Mouse (Mus musculus) embryonic facial prominence, embryonic 10.5 days (tissue): ENCODE data around the gene Alox8. TPM values are rescaled to one million over a fixed set of nuclear protein-coding genes. Genes with fewer than 3 reads are reported as not detected.

Experiments used
- DNase-seq: peaks from one replicate; pipeline ENCODE4 v3.0.0-alpha.2; 2017; ENCODE audit warnings: low spot score
- H3K27ac ChIP-seq: fragments of 300-500 bp; sonication (generic); replicated peaks from 2 replicates; pipeline ENCODE4 v1.5.1; 2016; ENCODE audit warnings: mild to moderate bottlenecking
- H3K27me3 ChIP-seq: fragments of 300-500 bp; sonication (generic); replicated peaks from 2 replicates; pipeline ENCODE4 v1.6.1; 2016; ENCODE audit warnings: low read depth, mild to moderate bottlenecking; ENCODE audit not compliant: poor library complexity, severe bottlenecking
- H3K36me3 ChIP-seq: fragments of 300-500 bp; sonication (generic); replicated peaks from 2 replicates; pipeline ENCODE4 v1.6.1; 2016; ENCODE audit warnings: mild to moderate bottlenecking, moderate library complexity
- H3K4me1 ChIP-seq: fragments of 300-500 bp; sonication (generic); 2 replicates; pipeline ENCODE4 v1.6.1; 2016
- H3K4me3 ChIP-seq: fragments of 300-500 bp; sonication (generic); 2 replicates; pipeline ENCODE4 v1.5.1; 2016; ENCODE audit warnings: mild to moderate bottlenecking, moderate library complexity
- H3K9me3 ChIP-seq: fragments of 300-500 bp; sonication (generic); 2 replicates; pipeline ENCODE4 v1.6.1; 2016; ENCODE audit warnings: mild to moderate bottlenecking
- WGBS: fragments of 180-500 bp; shearing (Covaris S2); methylation state at CpG from one replicate; pipeline ENCODE4 v1.1.7; 2016; 5-methylcytosine and 5-hydroxymethylcytosine counted together
- polyA plus RNA-seq: library from polyadenylated mRNA; unstranded; fragments of >200 nt; fragmentation: Nextera tagmentation; extraction: Ambion mirVana; gene quantifications from 2 replicates; pipeline ENCODE4 v1.2.1, GENCODE M21; 2016

The Alox8 gene
- polyA plus RNA-seq, 1 experiment from 2014 or later: 0.09 TPM

GRCm38 (mm10) chr11:69134622-69134968 is 63.0 kb downstream of the Alox8 start:
- 32% methylated on average over 8 of the region's 8 CpGs for WGBS
- Histone ChIP-seq H3K4me1 (peaks cover 18% of the 10 kb centered on the region), H3K4me3 (peak overlapping the region; percentile 59), H3K9me3 (no peaks in the 10 kb centered on the region), H3K27me3 (peaks cover 23% of the 10 kb centered on the region), H3K36me3 (no peaks in the 10 kb centered on the region), H3K27ac (peak overlapping the region; percentile 22)
- no peak for DNase-seq

Other genes with a start within 250 kb of the Alox8 start
- gene Arhgef15, start 240.4 kb downstream of the Alox8 start, polyA plus RNA-seq: 8.9 and 9.2 TPM in 2 replicates
- gene Slc25a35, start 229.7 kb downstream of the Alox8 start, polyA plus RNA-seq: 2.4 and 2.7 TPM in 2 replicates
- gene Rangrf, start 222.7 kb downstream of the Alox8 start, polyA plus RNA-seq: 87.7 and 93.0 TPM in 2 replicates
- 70.1 and 71.9 TPM in 2 replicates for gene Pfas, start 189.4 kb downstream of the Alox8 start, polyA plus RNA-seq
- 100 and 103 TPM in 2 replicates for gene Ctc1, start 181.9 kb downstream of the Alox8 start, polyA plus RNA-seq
- gene Aurkb, start 152.2 kb downstream of the Alox8 start, polyA plus RNA-seq: 215 and 218 TPM in 2 replicates
- 5.3 and 5.9 TPM in 2 replicates for gene Borcs6, start 138.1 kb downstream of the Alox8 start, polyA plus RNA-seq
- gene Tmem107, start 127.0 kb downstream of the Alox8 start, polyA plus RNA-seq: 41.0 and 44.5 TPM in 2 replicates
- gene Vamp2, start 109.4 kb downstream of the Alox8 start, polyA plus RNA-seq: 60.9 and 70.0 TPM in 2 replicates
- 6.1 and 7.3 TPM in 2 replicates for gene Per1, start 102.6 kb downstream of the Alox8 start, polyA plus RNA-seq
- 0.16 and 0.36 TPM in 2 replicates for gene Hes7, start 77.4 kb downstream of the Alox8 start, polyA plus RNA-seq
- gene 9130213A22Rik, start 75.3 kb downstream of the Alox8 start, polyA plus RNA-seq: 0.12 TPM in 1 of 2 replicates, not detected in the other
- 0.04 and 0.19 TPM in 2 replicates for gene Aloxe3, start 71.9 kb downstream of the Alox8 start, polyA plus RNA-seq
- gene Alox12b, start 40.9 kb downstream of the Alox8 start, polyA plus RNA-seq: 0.27 TPM in 1 of 2 replicates, not detected in the other
- gene Gucy2e, start 39.2 kb upstream of the Alox8 start, polyA plus RNA-seq: not detected in 2 replicates
- 34.1 and 37.3 TPM in 2 replicates for gene Cntrob, start 125.9 kb upstream of the Alox8 start, polyA plus RNA-seq
- 152 and 159 TPM in 2 replicates for gene Trappc1, start 126.1 kb upstream of the Alox8 start, polyA plus RNA-seq
- gene Kcnab3, start 128.4 kb upstream of the Alox8 start, polyA plus RNA-seq: 0.75 and 1.1 TPM in 2 replicates
- gene Rnf227, start 142.6 kb upstream of the Alox8 start, polyA plus RNA-seq: 18.7 and 18.8 TPM in 2 replicates
- gene Chd3, start 171.6 kb upstream of the Alox8 start, polyA plus RNA-seq: 46.2 and 55.9 TPM in 2 replicates
- gene Naa38, start 197.6 kb upstream of the Alox8 start, polyA plus RNA-seq: 136 and 137 TPM in 2 replicates
- 49.3 and 50.2 TPM in 2 replicates for gene Cyb5d1, start 197.8 kb upstream of the Alox8 start, polyA plus RNA-seq
- 19.8 and 23.1 TPM in 2 replicates for gene Tmem88, start 200.4 kb upstream of the Alox8 start, polyA plus RNA-seq
- 39.8 and 39.9 TPM in 2 replicates for gene Kdm6b, start 215.8 kb upstream of the Alox8 start, polyA plus RNA-seq